Mouse (Mus musculus) heart, embryonic 15.5 days (tissue): Measurements from ENCODE around the gene Uevld. TPM values are rescaled to one million over a fixed set of nuclear protein-coding genes. Genes with fewer than 3 reads are reported as not detected.

Source experiments
- ATAC-seq: fragments of 200-750 bp; cut with Nextera tagmentation; replicated peaks from 2 replicates; pipeline ENCODE4 v1.8.0; 2017; ENCODE audit warnings: low read depth, moderate TSS enrichment; ENCODE audit not compliant: insufficient number of reproducible peaks, insufficient read depth, low FRiP score
- H3K27ac ChIP-seq: fragments of 300-500 bp; sonication (generic); 2 replicates; pipeline ENCODE4 v1.5.1; 2015; ENCODE audit warnings: mild to moderate bottlenecking, inconsistent platforms
- H3K27me3 ChIP-seq: fragments of 300-500 bp; sonication (generic); 2 replicates; pipeline ENCODE4 v1.6.1; 2015; ENCODE audit warnings: inconsistent platforms
- H3K36me3 ChIP-seq: fragments of 300-500 bp; sonication (generic); 2 replicates; pipeline ENCODE4 v1.6.1; 2015; ENCODE audit warnings: mild to moderate bottlenecking, inconsistent platforms
- H3K4me1 ChIP-seq: fragments of 300-500 bp; sonication (generic); replicated peaks from 2 replicates; pipeline ENCODE4 v1.6.1; 2015; ENCODE audit warnings: inconsistent platforms
- H3K4me2 ChIP-seq: fragments of 300-500 bp; sonication (generic); 2 replicates; pipeline ENCODE4 v1.6.1; 2015; ENCODE audit warnings: inconsistent platforms, mild to moderate bottlenecking, moderate library complexity
- H3K4me3 ChIP-seq: fragments of 300-500 bp; sonication (generic); 2 replicates; pipeline ENCODE4 v1.5.1; 2015; ENCODE audit warnings: mild to moderate bottlenecking, inconsistent platforms
- H3K9ac ChIP-seq: fragments of 300-500 bp; sonication (generic); 2 replicates; pipeline ENCODE4 v1.6.1; 2015; ENCODE audit warnings: mild to moderate bottlenecking, inconsistent platforms
- H3K9me3 ChIP-seq: fragments of 300-500 bp; sonication (generic); replicated peaks from 2 replicates; pipeline ENCODE4 v1.6.1; 2016; ENCODE audit warnings: inconsistent platforms
- WGBS: fragments of 180-500 bp; shearing (Covaris S2); methylation state at CpG from one replicate; pipeline ENCODE4 v1.1.7; 2015; ENCODE audit warnings: mixed read lengths; 5-methylcytosine and 5-hydroxymethylcytosine counted together
- polyA plus RNA-seq: library from polyadenylated mRNA; unstranded; fragments of >200 nt; fragmentation: Nextera tagmentation; extraction: Ambion mirVana; gene quantifications from 2 replicates; pipeline ENCODE4 v1.2.1, GENCODE M21; 2015

The Uevld gene
- polyA plus RNA-seq, 1 experiment from 2014 or later: 8.9 TPM

DNA sequence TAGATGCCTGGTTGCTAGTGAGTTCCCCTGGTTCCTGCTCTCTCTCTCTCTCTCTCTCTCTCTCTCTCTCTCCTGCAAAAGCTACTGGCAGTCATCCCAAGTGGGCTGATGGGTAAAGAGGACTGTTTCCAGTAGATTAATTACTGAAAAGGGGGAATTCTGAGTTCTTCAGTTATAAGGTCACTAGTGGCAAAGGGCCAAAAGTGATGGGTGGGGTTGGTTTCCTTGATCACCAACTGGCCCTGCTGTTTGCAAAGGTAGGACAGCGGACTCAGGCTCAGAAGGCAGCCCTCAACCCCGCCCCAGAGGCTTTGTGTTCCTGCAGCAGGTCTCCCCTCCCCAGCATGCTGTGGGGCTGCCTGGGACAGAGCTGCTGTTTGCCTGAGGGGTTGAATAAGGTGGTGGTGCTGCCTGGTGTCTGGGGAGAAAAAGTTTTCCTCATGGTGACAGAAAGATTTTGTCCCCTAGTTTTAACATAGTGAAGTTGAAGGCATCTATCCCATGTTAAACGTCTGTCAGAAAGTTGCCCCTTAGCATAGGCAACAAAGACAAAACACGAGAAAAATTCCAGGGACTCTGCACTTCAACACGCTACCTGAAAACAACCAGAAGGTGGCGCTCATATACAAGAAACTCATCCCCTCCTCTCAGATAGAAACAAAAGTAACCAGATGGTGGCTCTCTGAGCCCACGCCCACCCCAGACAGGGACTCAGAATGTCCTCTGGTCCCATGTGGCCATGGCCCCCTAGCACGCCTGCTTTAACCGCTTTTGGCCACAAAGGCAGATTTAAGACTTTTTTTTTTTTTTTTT is 4.7 kb upstream of the Uevld start:
- 2% methylated on average over 9 of the region's 9 CpGs for WGBS
- Histone ChIP-seq H3K36me3 (no peaks in the 10 kb centered on the region), H3K4me3 (no peak overlapping the region)

DNA sequence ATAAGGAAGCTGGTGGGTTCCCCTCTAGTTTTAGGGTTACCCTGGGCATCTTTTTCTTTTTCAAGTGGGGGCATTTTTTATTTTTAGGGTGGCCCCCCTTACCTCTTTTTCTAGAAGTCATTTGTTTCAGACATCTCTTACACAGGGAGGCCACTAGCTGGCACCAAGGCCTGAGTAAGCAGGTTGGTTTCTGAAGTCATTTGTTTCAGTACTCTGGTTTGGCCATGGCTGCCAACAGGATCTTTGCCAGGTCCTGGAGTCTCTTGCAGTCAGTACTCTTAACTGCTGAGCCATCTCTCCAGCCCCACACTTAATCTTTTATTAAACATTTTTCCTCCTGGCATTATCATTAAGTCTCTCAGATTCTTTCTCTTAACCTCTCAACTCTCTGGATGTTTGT is 3.8 kb upstream of the Uevld start:
- Histone ChIP-seq H3K9me3 (no peaks in the 10 kb centered on the region), H3K9ac (no peak overlapping the region), H3K4me1 (peaks cover 33% of the 10 kb centered on the region), H3K4me2 (no peak overlapping the region), H3K4me3 (no peak overlapping the region), H3K27me3 (no peaks in the 10 kb centered on the region), H3K27ac (peak overlapping the region; percentile 72), H3K36me3 (no peaks in the 10 kb centered on the region)
- no peak for ATAC-seq

More for the DNA sequence above, 4.7 kb upstream of the Uevld start:
- Histone ChIP-seq H3K9me3 (no peaks in the 10 kb centered on the region), H3K4me2 (peak overlapping the region; percentile 51), H3K27me3 (no peaks in the 10 kb centered on the region), H3K9ac (no peak overlapping the region), H3K27ac (peak overlapping the region; percentile 72), H3K4me1 (peaks cover 27% of the 10 kb centered on the region)
- ATAC-seq: peak; percentile 65

DNA sequence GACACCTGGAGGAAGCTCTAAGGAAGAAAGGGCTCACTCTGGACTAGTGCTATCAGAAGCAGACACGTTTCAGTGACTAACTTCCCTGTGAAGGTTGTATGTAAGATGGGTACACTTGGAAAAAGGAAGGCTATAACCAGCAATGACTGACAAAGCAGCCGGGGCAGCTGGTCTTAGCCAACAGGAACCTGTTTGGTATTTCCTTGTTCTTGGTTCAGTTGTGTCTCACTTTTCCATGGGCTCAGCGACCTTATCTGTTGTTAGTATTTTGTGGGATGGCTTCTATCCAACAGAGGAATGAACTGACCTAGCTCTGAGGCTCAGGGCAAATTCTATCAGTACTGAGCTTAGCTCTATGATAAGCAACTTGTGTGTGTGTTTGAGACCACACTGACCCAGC is 2.7 kb upstream of the Uevld start:
- Histone ChIP-seq H3K9me3 (no peaks in the 10 kb centered on the region), H3K36me3 (no peaks in the 10 kb centered on the region), H3K4me3 (no peak overlapping the region), H3K4me1 (peaks cover 35% of the 10 kb centered on the region), H3K27me3 (no peaks in the 10 kb centered on the region), H3K9ac (no peak overlapping the region), H3K4me2 (no peak overlapping the region), H3K27ac (no peak overlapping the region)
- ATAC-seq: no peak
- 40% methylated on average over 3 of the region's 3 CpGs for WGBS

DNA sequence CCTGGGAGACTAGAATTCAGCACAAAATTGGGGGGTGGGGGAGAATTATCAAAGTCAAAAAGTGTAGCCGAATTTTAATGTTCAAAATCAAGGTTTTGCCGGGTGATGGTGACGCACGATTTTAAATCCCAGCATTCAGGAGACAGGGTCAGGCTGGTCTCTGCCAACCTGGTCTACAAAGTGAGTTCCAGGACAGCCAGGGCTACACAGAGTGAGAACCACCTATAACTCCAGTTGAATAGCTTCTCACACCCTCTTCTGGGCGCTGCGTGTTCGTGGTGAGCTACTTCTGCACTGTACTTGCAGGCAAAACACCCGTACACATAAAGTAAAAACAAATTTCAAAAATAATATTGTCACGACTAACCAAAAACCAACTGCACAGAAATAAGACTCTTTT is 526 bp upstream of the Uevld start:
- H3K27ac ChIP-seq: no peak overlapping the region
- peak overlapping the region; percentile 74 for H3K9ac ChIP-seq
- ATAC-seq: no peak
- WGBS: 16% methylated on average over 9 of the region's 9 CpGs
- no peaks in the 10 kb centered on the region for H3K27me3 ChIP-seq
- peaks cover 35% of the 10 kb centered on the region for H3K4me1 ChIP-seq
- H3K36me3 ChIP-seq: peaks cover 13% of the 10 kb centered on the region
- peak overlapping the region; percentile 70 for H3K4me3 ChIP-seq
- no peaks in the 10 kb centered on the region for H3K9me3 ChIP-seq
- H3K4me2 ChIP-seq: peak overlapping the region; percentile 90

DNA sequence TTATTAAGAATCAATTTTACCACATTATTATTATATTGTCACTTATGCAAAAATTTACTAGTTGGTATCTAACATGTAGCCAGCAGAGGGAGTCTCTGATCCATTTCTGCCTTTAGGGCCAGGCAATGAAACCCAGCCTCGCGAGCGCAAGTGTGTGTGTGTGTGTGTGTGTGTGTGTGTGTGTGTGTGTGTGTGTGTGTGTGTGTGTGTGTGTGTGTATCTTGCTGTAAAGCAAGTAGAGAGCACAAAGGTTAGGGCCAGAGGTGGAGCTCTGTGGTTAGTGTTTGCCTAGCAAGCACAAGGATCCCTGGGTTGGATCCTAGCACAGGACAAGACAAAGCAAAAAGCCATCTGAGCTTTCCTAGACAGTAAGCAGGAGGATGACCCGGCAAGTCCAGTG is 22.5 kb downstream of the Uevld start:
- WGBS: 40% methylated on average over 4 of the region's 4 CpGs
- no peak for ATAC-seq

DNA sequence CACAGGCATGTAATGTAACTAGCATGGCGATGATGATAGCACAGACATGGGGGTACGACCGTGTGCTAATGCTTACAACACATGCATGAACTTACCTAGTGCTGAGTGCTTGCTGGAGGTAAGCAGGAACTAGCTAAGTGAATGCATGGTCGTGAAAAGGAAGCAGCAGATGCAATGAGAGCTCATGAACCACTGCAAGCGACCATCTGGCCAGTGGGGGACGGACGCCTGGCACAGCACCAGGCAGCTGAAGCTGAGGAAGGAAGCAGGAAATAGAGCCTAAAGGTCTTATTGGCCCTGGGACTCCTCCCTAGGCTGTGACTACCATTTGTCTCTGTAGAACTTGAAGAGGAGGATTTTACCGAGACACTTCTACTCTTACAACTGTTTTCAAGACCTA is 23.5 kb downstream of the Uevld start:
- H3K4me1 ChIP-seq: no peaks in the 10 kb centered on the region
- H3K4me2 ChIP-seq: no peak overlapping the region
- no peaks in the 10 kb centered on the region for H3K9me3 ChIP-seq
- H3K4me3 ChIP-seq: no peak overlapping the region
- 77% methylated on average over 8 of the region's 8 CpGs for WGBS
- H3K27ac ChIP-seq: no peak overlapping the region
- no peak overlapping the region for H3K9ac ChIP-seq
- H3K27me3 ChIP-seq: no peaks in the 10 kb centered on the region
- peaks cover 43% of the 10 kb centered on the region for H3K36me3 ChIP-seq
- no peak for ATAC-seq

More for the DNA sequence above, 22.5 kb downstream of the Uevld start:
- no peak overlapping the region for H3K4me2 ChIP-seq
- H3K4me3 ChIP-seq: no peak overlapping the region
- H3K27ac ChIP-seq: no peak overlapping the region
- no peak overlapping the region for H3K9ac ChIP-seq
- peaks cover 44% of the 10 kb centered on the region for H3K36me3 ChIP-seq
- H3K9me3 ChIP-seq: no peaks in the 10 kb centered on the region
- H3K27me3 ChIP-seq: no peaks in the 10 kb centered on the region
- peaks cover 2% of the 10 kb centered on the region; the same call in 1 of the 2 replicates for H3K4me1 ChIP-seq

DNA sequence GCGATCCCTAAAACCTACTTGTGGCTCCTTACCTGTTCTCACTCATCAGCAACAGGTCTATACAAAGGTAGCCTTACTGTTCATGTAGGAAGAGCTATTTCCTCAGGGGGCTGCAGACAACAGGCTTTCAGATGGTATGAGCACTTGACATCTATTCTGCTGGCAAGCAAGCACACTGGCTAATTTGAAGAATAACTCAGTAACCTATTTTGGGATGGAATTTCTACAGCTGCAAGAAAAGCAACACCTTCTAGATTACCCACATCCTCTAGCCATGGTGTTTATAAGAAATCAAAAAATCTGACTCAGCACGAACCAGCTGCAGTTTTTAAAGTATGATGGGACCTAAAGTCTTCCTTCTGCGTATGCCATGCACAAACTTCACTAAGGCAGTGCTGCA is 27.0 kb downstream of the Uevld start:
- H3K27ac ChIP-seq: no peak overlapping the region
- H3K4me2 ChIP-seq: no peak overlapping the region
- no peaks in the 10 kb centered on the region for H3K27me3 ChIP-seq
- no peaks in the 10 kb centered on the region for H3K9me3 ChIP-seq
- H3K9ac ChIP-seq: no peak overlapping the region
- 94% methylated on average over 3 of the region's 3 CpGs for whole genome bisulfite sequencing
- no peaks in the 10 kb centered on the region for H3K4me1 ChIP-seq
- ATAC-seq: no peak
- H3K36me3 ChIP-seq: peaks cover 15% of the 10 kb centered on the region
- no peak overlapping the region for H3K4me3 ChIP-seq

DNA sequence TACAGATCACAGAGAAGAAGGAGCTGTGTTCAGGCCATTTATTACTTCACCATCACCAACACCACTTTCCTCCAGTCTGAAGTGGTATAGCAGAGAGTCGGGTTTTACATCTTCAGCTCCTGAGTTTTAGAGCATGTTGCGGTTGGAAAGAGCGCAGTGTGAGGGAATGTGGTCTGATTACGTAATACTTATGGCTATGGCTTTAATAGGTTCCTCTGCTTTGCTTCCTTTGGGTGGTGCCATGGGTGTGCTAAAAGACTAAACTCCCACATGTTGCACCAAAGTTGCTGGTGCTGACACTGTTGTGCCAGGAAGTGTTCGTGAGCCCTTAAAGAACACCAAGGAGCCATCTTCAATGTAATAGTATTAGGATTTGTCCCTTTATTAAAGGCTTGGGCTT is 30.0 kb downstream of the Uevld start:
- no peak overlapping the region for H3K4me2 ChIP-seq
- H3K4me1 ChIP-seq: no peaks in the 10 kb centered on the region
- H3K9ac ChIP-seq: no peak overlapping the region
- no peak overlapping the region for H3K27ac ChIP-seq
- peaks cover 10% of the 10 kb centered on the region for H3K36me3 ChIP-seq
- WGBS: 92% methylated on average over 5 of the region's 5 CpGs
- ATAC-seq: no peak
- no peak overlapping the region for H3K4me3 ChIP-seq
- no peaks in the 10 kb centered on the region for H3K27me3 ChIP-seq
- H3K9me3 ChIP-seq: no peaks in the 10 kb centered on the region

DNA sequence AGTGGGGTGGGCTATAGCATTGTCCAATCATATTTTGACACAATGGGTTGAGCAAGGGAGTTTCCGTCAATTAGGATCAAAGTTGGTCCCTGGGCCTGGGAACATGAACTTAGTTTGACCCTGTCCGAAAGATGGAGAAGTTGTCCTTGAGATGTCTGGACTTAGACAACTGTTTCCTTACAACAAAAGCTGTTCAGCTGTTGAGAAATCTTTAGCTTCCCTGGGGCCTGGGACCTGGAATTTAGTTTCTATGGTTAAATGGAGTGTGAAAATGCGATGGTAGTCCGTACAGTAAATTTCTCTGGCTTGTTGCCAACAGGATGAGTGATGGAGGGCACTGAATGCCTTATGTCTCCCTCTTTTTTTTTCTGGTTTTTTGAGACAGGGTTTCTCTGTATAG is 36.3 kb downstream of the Uevld start:
- Histone ChIP-seq H3K9ac (no peak overlapping the region), H3K27ac (no peak overlapping the region), H3K9me3 (no peaks in the 10 kb centered on the region), H3K36me3 (no peaks in the 10 kb centered on the region), H3K27me3 (no peaks in the 10 kb centered on the region), H3K4me1 (peaks cover 23% of the 10 kb centered on the region), H3K4me2 (no peak overlapping the region), H3K4me3 (no peak overlapping the region)
- 69% methylated on average over 4 of the region's 4 CpGs for WGBS
- ATAC-seq: no peak

DNA sequence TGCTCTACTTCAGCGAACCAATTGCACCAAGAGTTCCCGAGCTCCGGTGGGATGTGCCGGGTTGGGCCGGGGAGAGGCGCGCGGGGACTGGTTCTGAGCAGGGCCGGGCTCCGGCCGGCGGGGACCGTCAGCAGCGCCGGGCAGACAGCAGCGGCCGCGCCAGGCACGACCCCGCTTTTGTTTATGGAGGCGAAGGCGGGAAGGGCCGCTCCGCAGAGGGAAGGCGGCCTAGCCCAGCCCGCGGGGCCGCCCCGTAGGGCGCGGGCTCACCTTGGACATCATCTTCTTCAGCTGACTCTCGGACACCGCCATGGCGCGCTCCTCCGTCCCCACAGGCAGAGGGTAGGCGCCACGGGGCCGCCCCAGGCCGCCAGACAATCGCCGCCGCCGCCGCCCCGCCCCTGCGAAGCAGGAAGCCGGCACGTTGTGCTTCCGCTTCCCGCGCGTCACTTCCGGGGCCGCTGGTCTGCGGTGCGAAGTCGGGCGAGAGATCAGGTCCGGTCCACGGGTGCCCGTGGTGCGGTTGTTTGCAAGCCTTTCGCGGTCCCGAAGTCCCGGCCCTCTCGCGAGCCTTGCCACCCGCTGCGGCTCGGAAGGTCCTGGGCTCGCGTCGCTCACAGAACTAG is 38.7 kb downstream of the Uevld start, which contains the start of gene Tsg101:
Gene Tsg101 (minus strand): TSS at position 419 of the 626 bp plus-strand sequence.
- peaks cover 28% of the 10 kb centered on the region for H3K4me1 ChIP-seq
- no peaks in the 10 kb centered on the region for H3K27me3 ChIP-seq
- peak within 1 kb of the TSS; percentile 88 for H3K9ac ChIP-seq
- peak within 1 kb of the TSS; percentile 84 for H3K4me3 ChIP-seq
- H3K4me2 ChIP-seq: peak within 1 kb of the TSS; percentile 79
- H3K27ac ChIP-seq: peak within 1 kb of the TSS; percentile 98
- no peaks in the 10 kb centered on the region for H3K36me3 ChIP-seq
- under 1% methylated on average over 75 of the region's 75 CpGs for WGBS
- H3K9me3 ChIP-seq: no peaks in the 10 kb centered on the region
- peak; percentile 96 for ATAC-seq

DNA sequence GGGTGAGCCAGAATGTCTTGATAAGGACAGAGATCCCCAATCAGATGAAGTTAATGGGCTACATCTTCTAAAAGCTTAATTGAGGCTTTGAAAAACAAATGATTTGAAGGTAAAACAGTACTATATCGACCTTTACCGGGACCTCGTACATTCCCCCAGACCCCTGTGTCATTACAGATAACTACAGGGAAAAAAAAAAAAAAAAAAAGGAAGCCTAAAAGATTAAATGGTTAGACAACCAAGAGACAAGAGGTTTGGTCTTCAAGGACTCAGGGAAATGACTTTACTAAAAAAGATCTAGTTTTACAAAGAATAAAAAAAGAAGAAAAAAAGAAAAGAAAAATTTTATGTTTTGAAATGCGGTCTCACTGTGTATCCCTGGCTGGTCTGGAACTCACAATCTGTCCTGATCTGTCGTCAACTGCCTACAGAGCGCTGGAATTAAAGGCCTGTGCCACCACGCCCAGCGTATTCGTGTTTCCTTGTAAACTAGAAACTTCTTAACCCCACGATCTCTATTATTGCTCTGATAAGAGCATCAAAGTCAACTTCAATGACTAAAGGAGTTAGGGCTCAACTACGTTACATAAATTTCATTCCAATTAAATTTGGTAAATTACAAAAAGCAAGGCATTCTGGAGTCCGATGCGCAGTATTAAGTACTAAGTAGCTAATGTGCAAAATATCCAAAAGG is 39.5 kb downstream of the Uevld start:
- 12% methylated on average over 13 of the region's 13 CpGs for WGBS
- Histone ChIP-seq H3K27me3 (no peaks in the 10 kb centered on the region), H3K4me1 (peaks cover 28% of the 10 kb centered on the region), H3K36me3 (no peaks in the 10 kb centered on the region), H3K9me3 (no peaks in the 10 kb centered on the region), H3K27ac (peak overlapping the region; percentile 98), H3K4me3 (peak overlapping the region; percentile 84), H3K9ac (peak overlapping the region; percentile 88), H3K4me2 (peak overlapping the region; percentile 79)
- ATAC-seq: no peak
